Mouse (Mus musculus) erythroid progenitor cell, adult 5-6 weeks (primary cell): ENCODE measurements around the gene Igf1. TPM values are rescaled to one million over a fixed set of nuclear protein-coding genes. Genes with fewer than 3 reads are reported as not detected.

Experiments used
- ATAC-seq: replicated peaks from 2 replicates; pipeline ENCODE4 v1.8.0; 2016; ENCODE audit warnings: moderate number of reproducible peaks, mild to moderate bottlenecking, moderate TSS enrichment, inconsistent platforms; ENCODE audit not compliant: poor library complexity, low FRiP score, severe bottlenecking
- total RNA-seq, 2 experiments: library from RNA; stranded (forward) in 1 of 2; stranded (reverse) in 1 of 2; fragments of 150-400 nt in 1 of 2; fragments of 186-747, 209-891 nt in 1 of 2; gene quantifications; 2 replicates each; pipeline versions ENCODE4 v1.2.3 to v1.2.4; 2015 to 2017; ENCODE audit warnings: low replicate concordance in 2 of 2

Gene Igf1
- total RNA-seq, 2 experiments from 2014 or later: 32.6 to 52.0 TPM

- no peak for ATAC-seq
Measured at GRCm38 (mm10) chr10:87859453-87859852, 1.4 kb downstream of the Igf1 start.

- no peak for ATAC-seq
Measured at GRCm38 (mm10) chr10:87860181-87861103, 2.4 kb downstream of the Igf1 start.

- ATAC-seq: no peak
Measured at GRCm38 (mm10) chr10:87861104-87861455, 3.0 kb downstream of the Igf1 start.

- ATAC-seq: no peak
Measured at GRCm38 (mm10) chr10:87862899-87863298, 4.8 kb downstream of the Igf1 start.

- no peak for ATAC-seq
Measured at GRCm38 (mm10) chr10:87863326-87863725, 5.3 kb downstream of the Igf1 start.

GRCm38 (mm10) chr10:87865712-87866111 is 7.6 kb downstream of the Igf1 start:
- no peak for ATAC-seq

GRCm38 (mm10) chr10:87866448-87866847 is 8.4 kb downstream of the Igf1 start:
- ATAC-seq: no peak

- no peak for ATAC-seq
Measured at GRCm38 (mm10) chr10:87867217-87867616, 9.2 kb downstream of the Igf1 start.

GRCm38 (mm10) chr10:87867631-87868030 is 9.6 kb downstream of the Igf1 start:
- ATAC-seq: no peak

- ATAC-seq: no peak
Measured at GRCm38 (mm10) chr10:87868349-87869053, 10.4 kb downstream of the Igf1 start.

GRCm38 (mm10) chr10:87869151-87869550 is 11.1 kb downstream of the Igf1 start:
- no peak for ATAC-seq

GRCm38 (mm10) chr10:87869691-87870090 is 11.6 kb downstream of the Igf1 start:
- no peak for ATAC-seq

GRCm38 (mm10) chr10:87871863-87872647 is 14.0 kb downstream of the Igf1 start:
- ATAC-seq: no peak

- no peak for ATAC-seq
Measured at GRCm38 (mm10) chr10:87872854-87873253, 14.8 kb downstream of the Igf1 start.

GRCm38 (mm10) chr10:87873516-87873915 is 15.5 kb downstream of the Igf1 start:
- ATAC-seq: no peak

- ATAC-seq: no peak
Measured at GRCm38 (mm10) chr10:87880071-87880785, 22.2 kb downstream of the Igf1 start.

GRCm38 (mm10) chr10:87885326-87886040 is 27.4 kb downstream of the Igf1 start:
- ATAC-seq: no peak

- ATAC-seq: no peak
Measured at GRCm38 (mm10) chr10:87889850-87890249, 31.8 kb downstream of the Igf1 start.

GRCm38 (mm10) chr10:87892256-87892655 is 34.2 kb downstream of the Igf1 start:
- ATAC-seq: no peak
